Mouse (Mus musculus) heart, embryonic 10.5 days (tissue): ENCODE results near the gene Foxo3. TPM values are rescaled to one million over a fixed set of nuclear protein-coding genes. Genes with fewer than 3 reads are reported as not detected.
A peak's percentile ranks its signal among the peaks of the same experiment; 100 is the strongest.

Experiments used
- DNase-seq: peaks from one replicate; pipeline ENCODE4 v3.0.0-alpha.2; 2017; ENCODE audit warnings: low spot score
- H3K27ac ChIP-seq: fragments of 300-500 bp; sonication (generic); 2 replicates; pipeline ENCODE4 v1.5.1; 2016; ENCODE audit warnings: mild to moderate bottlenecking
- H3K27me3 ChIP-seq: fragments of 300-500 bp; sonication (generic); 2 replicates; pipeline ENCODE4 v1.6.1; 2016; ENCODE audit warnings: mild to moderate bottlenecking; ENCODE audit not compliant: poor library complexity, insufficient read depth, severe bottlenecking
- H3K36me3 ChIP-seq: fragments of 300-500 bp; sonication (generic); 2 replicates; pipeline ENCODE4 v1.6.1; 2016; ENCODE audit warnings: mild to moderate bottlenecking, moderate library complexity
- H3K4me1 ChIP-seq: fragments of 300-500 bp; sonication (generic); 2 replicates; pipeline ENCODE4 v1.6.1; 2016; ENCODE audit warnings: mild to moderate bottlenecking
- H3K4me3 ChIP-seq: fragments of 300-500 bp; sonication (generic); 2 replicates; pipeline ENCODE4 v1.5.1; 2016; ENCODE audit warnings: mild to moderate bottlenecking, moderate library complexity
- H3K9me3 ChIP-seq: fragments of 300-500 bp; sonication (generic); 2 replicates; pipeline ENCODE4 v1.6.1; 2016; ENCODE audit warnings: mild to moderate bottlenecking, moderate library complexity
- WGBS: fragments of 180-500 bp; shearing (Covaris S2); methylation state at CpG from one replicate; pipeline ENCODE4 v1.1.7; 2016; 5-methylcytosine and 5-hydroxymethylcytosine counted together
- polyA plus RNA-seq: library from polyadenylated mRNA; unstranded; fragments of >200 nt; fragmentation: Nextera tagmentation; extraction: Ambion mirVana; gene quantifications from 2 replicates; pipeline ENCODE4 v1.2.1, GENCODE M21; 2016

Gene Foxo3
- polyA plus RNA-seq, 1 experiment from 2014 or later: 3.4 TPM

GRCm38 (mm10) chr10:42203321-42204155 lies 73.0 kb downstream of the Foxo3 start:
- WGBS: 61% methylated on average over 18 of the region's 18 CpGs
- no peaks in the 10 kb centered on the region for H3K27me3 ChIP-seq
- H3K4me1 ChIP-seq: peaks cover 59% of the 10 kb centered on the region
- 0 out of 2 replicates have a peak overlapping the region, but pooled peaks have one; percentile 26 for H3K27ac ChIP-seq
- DNase-seq: no peak
- no peak overlapping the region for H3K4me3 ChIP-seq
- no peaks in the 10 kb centered on the region for H3K9me3 ChIP-seq
- H3K36me3 ChIP-seq: 0 out of 2 replicates have a peak, but pooled peaks cover 8% of the 10 kb centered on the region

GRCm38 (mm10) chr10:42202561-42202960 lies 74.0 kb downstream of the Foxo3 start:
- Histone ChIP-seq H3K36me3 (peaks cover 7% of the 10 kb centered on the region), H3K27ac (no peak overlapping the region), H3K4me1 (peaks cover 58% of the 10 kb centered on the region), H3K4me3 (no peak overlapping the region), H3K27me3 (no peaks in the 10 kb centered on the region), H3K9me3 (no peaks in the 10 kb centered on the region)
- 84% methylated on average over 8 of the region's 8 CpGs for WGBS
- DNase-seq: no peak

- peaks cover 20% of the 10 kb centered on the region for H3K36me3 ChIP-seq
- no peak overlapping the region for H3K27ac ChIP-seq
- H3K9me3 ChIP-seq: no peaks in the 10 kb centered on the region
- DNase-seq: no peak
- H3K4me3 ChIP-seq: no peak overlapping the region
- 19% methylated on average over 3 of the region's 3 CpGs for WGBS
- H3K4me1 ChIP-seq: peaks cover 75% of the 10 kb centered on the region
- no peaks in the 10 kb centered on the region for H3K27me3 ChIP-seq
Observed at GRCm38 (mm10) chr10:42199472-42199871, 77.1 kb downstream of the Foxo3 start.

DNA sequence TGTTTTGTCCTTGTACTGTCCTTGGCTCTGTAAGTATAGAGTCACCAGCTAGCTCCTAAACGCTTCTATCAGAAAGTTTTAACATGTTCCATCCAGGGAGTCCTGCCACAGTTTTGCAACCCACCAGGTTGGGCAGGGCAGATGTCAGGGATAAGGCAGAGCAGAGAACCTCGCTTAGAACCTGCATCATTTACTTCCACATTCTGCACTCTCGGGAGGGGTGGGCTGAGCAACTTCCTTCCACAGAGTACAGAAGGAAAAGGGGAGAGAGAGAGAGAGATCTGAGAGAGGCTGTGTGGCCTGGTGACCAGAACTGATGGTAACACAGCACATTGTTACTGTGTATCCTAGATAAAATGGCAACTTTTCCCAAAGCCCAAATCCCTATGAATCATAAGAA lies 77.9 kb downstream of the Foxo3 start:
- Histone ChIP-seq H3K27ac (peak overlapping the region; percentile 56), H3K9me3 (no peaks in the 10 kb centered on the region), H3K4me1 (peaks cover 76% of the 10 kb centered on the region), H3K27me3 (no peaks in the 10 kb centered on the region), H3K4me3 (no peak overlapping the region), H3K36me3 (peaks cover 20% of the 10 kb centered on the region)
- DNase-seq: no peak
- 46% methylated on average over 3 of the region's 3 CpGs for WGBS

GRCm38 (mm10) chr10:42194784-42195183 lies 81.8 kb downstream of the Foxo3 start:
- Histone ChIP-seq H3K4me3 (no peak overlapping the region), H3K27ac (no peak overlapping the region), H3K27me3 (no peaks in the 10 kb centered on the region), H3K36me3 (peaks cover 20% of the 10 kb centered on the region), H3K4me1 (peaks cover 88% of the 10 kb centered on the region), H3K9me3 (no peaks in the 10 kb centered on the region)
- no peak for DNase-seq
- WGBS: 85% methylated on average over 6 of the region's 6 CpGs

- Histone ChIP-seq H3K27ac (no peak overlapping the region), H3K4me1 (peaks cover 89% of the 10 kb centered on the region), H3K27me3 (no peaks in the 10 kb centered on the region), H3K9me3 (no peaks in the 10 kb centered on the region), H3K4me3 (no peak overlapping the region), H3K36me3 (peaks cover 20% of the 10 kb centered on the region)
- DNase-seq: no peak
- 55% methylated on average over 4 of the region's 4 CpGs for WGBS
Observed at GRCm38 (mm10) chr10:42193981-42194380, 82.6 kb downstream of the Foxo3 start.

DNA sequence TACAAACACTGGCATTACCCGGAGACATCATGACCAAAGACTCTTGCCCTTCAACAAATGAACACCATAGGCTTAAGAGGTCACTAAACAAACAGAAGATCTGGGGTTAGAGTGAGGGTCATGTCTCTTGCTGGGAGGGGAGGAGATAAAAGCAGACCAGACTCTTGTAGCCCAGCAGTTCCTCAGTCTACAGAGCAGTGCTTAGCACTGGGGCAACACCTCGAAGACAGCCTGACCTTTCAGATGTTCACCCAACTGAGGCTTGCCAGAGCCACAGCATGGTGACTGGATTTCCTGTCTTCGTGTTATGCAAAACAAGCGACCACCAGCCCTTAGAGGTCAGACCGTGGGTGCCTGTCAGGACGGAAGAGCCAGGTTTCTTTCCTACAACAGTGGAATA lies 83.6 kb downstream of the Foxo3 start:
- WGBS: 16% methylated on average over 6 of the region's 6 CpGs
- DNase-seq: no peak
- no peaks in the 10 kb centered on the region for H3K27me3 ChIP-seq
- H3K9me3 ChIP-seq: no peaks in the 10 kb centered on the region
- no peak overlapping the region for H3K4me3 ChIP-seq
- peaks cover 20% of the 10 kb centered on the region for H3K36me3 ChIP-seq
- no peak overlapping the region for H3K27ac ChIP-seq
- H3K4me1 ChIP-seq: peaks cover 92% of the 10 kb centered on the region

DNA sequence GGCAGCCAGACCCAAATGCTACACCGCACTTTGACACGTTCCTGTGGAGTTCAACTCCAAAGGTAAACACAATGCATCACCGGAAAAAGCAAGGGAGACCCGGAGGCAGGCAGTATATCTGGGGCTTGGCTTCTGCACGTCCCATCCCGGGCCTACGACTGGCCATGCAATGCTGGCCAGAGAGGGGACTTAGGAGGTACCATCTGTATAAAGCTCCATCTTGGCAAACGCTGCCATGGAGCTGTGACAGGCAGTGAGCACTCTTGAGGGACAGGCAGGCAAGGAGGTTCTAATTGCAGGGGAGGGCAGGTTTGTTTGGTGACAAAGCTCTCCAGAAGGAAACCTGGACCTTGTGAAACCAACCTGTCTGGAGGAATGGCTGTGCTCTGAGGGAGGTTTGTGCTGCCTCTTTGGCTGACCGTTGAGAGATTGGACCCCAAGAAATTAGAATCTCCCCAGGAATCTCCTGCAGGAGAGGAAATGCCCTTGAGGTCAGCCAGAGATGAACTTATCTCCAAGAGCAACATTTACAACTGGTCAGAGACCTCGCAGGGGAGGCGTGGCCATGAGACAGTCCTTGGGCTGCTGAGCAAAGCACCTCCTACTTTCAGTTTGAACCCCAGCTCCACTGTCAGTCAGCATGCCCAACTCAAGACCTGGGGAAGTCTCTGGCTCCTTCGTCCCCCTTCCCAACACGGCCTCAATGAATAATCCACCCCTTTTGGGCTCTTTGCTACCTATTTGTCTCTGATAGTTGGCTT lies 86.7 kb downstream of the Foxo3 start:
- Histone ChIP-seq H3K9me3 (no peaks in the 10 kb centered on the region), H3K4me1 (peaks cover 77% of the 10 kb centered on the region), H3K36me3 (peaks cover 11% of the 10 kb centered on the region), H3K27me3 (no peaks in the 10 kb centered on the region), H3K27ac (no peak overlapping the region), H3K4me3 (no peak overlapping the region)
- 57% methylated on average over 13 of the region's 13 CpGs for WGBS
- DNase-seq: no peak

GRCm38 (mm10) chr10:42189037-42189436 lies 87.5 kb downstream of the Foxo3 start:
- Histone ChIP-seq H3K36me3 (peaks cover 19% of the 10 kb centered on the region), H3K9me3 (no peaks in the 10 kb centered on the region), H3K27ac (0 out of 2 replicates have a peak overlapping the region, but pooled peaks have one; percentile 49), H3K27me3 (no peaks in the 10 kb centered on the region), H3K4me3 (no peak overlapping the region), H3K4me1 (peaks cover 69% of the 10 kb centered on the region)
- DNase-seq: no peak
- 63% methylated on average over 8 of the region's 8 CpGs for WGBS

- Histone ChIP-seq H3K27ac (peak overlapping the region; percentile 49), H3K4me1 (peaks cover 60% of the 10 kb centered on the region), H3K4me3 (no peak overlapping the region), H3K36me3 (peaks cover 27% of the 10 kb centered on the region), H3K9me3 (no peaks in the 10 kb centered on the region), H3K27me3 (no peaks in the 10 kb centered on the region)
- no peak for DNase-seq
- WGBS: 50% methylated on average over 9 of the region's 9 CpGs
Observed at GRCm38 (mm10) chr10:42188091-42188490, 88.5 kb downstream of the Foxo3 start.

DNA sequence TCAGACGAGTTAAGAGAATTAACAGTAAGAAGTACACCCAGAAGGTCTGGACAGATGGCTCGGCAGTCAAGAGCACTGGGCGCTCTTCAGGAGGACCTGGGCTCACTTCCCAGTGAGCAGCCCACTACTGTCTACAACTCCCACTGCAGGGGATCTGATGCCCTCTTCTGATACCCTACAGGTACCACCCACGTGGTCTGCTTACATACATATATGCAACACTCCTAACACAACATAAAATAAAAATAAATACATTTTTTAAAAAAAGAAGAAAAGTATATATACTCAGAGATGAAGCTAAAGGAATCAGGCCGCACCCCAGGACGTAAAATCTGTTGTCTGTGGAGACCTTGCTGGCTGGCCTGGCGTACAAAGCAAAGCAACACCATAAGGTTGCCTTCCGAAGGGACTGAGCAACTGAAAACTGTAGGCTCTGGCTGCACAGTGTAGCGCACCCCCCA lies 89.6 kb downstream of the Foxo3 start:
- no peaks in the 10 kb centered on the region for H3K9me3 ChIP-seq
- H3K27me3 ChIP-seq: no peaks in the 10 kb centered on the region
- WGBS: 83% methylated on average over 9 of the region's 9 CpGs
- no peak overlapping the region for H3K27ac ChIP-seq
- H3K4me3 ChIP-seq: no peak overlapping the region
- peaks cover 31% of the 10 kb centered on the region for H3K36me3 ChIP-seq
- H3K4me1 ChIP-seq: peaks cover 48% of the 10 kb centered on the region
- no peak for DNase-seq

DNA sequence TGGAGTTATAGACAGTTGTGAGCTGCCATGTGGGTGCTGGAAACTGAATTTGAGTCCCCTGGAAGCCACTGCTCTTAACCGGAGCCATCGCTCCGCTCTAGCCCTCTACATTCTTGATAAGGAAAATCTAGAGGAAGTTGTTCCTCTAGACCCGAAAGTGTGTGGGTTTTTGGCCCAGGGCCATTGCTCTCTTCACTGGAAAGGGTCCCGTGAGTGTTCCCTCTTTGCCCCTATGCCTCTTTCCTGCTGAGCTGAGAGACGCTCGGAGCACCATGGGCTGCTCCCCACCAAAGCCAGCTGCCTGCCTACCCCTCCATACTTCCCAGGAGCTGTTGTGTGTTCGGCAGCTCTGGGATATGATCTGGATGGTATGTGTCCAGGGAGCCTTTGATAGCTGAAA lies 96.2 kb downstream of the Foxo3 start:
- no peaks in the 10 kb centered on the region for H3K27me3 ChIP-seq
- no peak overlapping the region for H3K4me3 ChIP-seq
- peaks cover 34% of the 10 kb centered on the region for H3K36me3 ChIP-seq
- peaks cover 10% of the 10 kb centered on the region; the same call in 1 of the 2 replicates for H3K4me1 ChIP-seq
- no peak for DNase-seq
- no peak overlapping the region for H3K27ac ChIP-seq
- WGBS: 66% methylated on average over 8 of the region's 8 CpGs
- H3K9me3 ChIP-seq: no peaks in the 10 kb centered on the region

- Histone ChIP-seq H3K36me3 (peaks cover 19% of the 10 kb centered on the region), H3K9me3 (no peaks in the 10 kb centered on the region), H3K4me3 (no peak overlapping the region), H3K27me3 (no peaks in the 10 kb centered on the region), H3K4me1 (peaks cover 10% of the 10 kb centered on the region; the same call in 1 of the 2 replicates), H3K27ac (no peak overlapping the region)
- WGBS: 92% methylated on average over 11 of the region's 11 CpGs
- no peak for DNase-seq
Observed at GRCm38 (mm10) chr10:42178751-42179150, 97.8 kb downstream of the Foxo3 start.
